Mouse (Mus musculus): ENCODE results near the gene Ascl5. TPM values are rescaled to one million over a fixed set of nuclear protein-coding genes. Genes with fewer than 3 reads are reported as not detected.

Ascl5 gene
- polyA plus RNA-seq, 1 experiment from 2014 or later: not detected

DNA sequence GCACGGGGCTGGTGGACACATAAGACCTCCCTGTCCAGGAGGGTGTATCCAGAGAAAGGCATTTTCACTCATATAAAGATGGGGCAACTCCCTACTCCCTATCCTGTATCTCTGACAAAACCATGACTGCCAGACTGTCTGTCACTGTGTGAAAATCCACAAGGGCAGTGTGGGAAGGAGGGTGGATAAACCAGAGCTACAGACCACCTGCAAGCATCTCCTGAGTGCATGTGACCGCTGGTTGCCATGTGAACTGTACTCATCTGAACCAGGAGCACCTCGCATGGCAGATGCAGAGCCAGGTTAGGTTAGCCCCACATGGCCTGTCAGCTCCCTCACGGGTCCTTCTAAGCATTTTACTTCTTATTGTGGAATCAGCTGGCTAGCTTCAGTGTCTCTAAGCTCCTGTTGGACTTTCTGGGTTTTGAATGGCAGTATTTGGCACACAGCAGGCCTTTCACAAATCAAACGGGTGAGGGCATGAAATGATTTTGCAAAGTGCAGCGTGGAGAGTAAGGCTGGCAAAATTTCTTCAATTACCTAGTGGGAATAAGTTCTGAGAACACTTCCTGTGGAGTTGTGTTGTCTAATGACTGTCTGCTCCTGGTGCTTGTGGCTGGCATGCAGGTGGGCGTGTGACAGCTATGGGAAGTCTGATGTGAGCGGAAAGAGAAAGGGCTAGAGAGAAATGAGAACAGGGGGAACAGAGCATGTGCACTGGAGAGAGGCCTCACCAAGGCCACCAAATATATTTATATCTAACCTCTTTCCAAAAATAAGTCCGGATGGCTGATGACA, 39.0 kb downstream of the Ascl5 start:
- H3K27ac ChIP-seq (ENCODE audit: low read depth, low read length): no peak overlapping the region
- peaks cover 19% of the 10 kb centered on the region for H3K27me3 ChIP-seq (ENCODE audit: control insufficient read depth, insufficient read depth, low read length)
- WGBS (ENCODE audit: insufficient replicate concordance): 78% methylated on average over 9 of the region's 9 CpGs
- H3K4me3 ChIP-seq (ENCODE audit: low read depth, low read length): no peak overlapping the region
- H3K36me3 ChIP-seq (ENCODE audit: control insufficient read depth, insufficient read depth, low read length): no peaks in the 10 kb centered on the region
- no peaks in the 10 kb centered on the region for H3K9me3 ChIP-seq (replicated peaks; ENCODE audit: control insufficient read depth, low read length)
- H3K4me2 ChIP-seq: no peak overlapping the region
- ATAC-seq (replicated peaks; ENCODE audit: insufficient number of reproducible peaks, low FRiP score, low TSS enrichment): no peak
- no peak overlapping the region for H3K9ac ChIP-seq (ENCODE audit: low read depth, low read length)
- H3K4me1 ChIP-seq (ENCODE audit: control insufficient read depth, insufficient read depth, low read length): no peaks in the 10 kb centered on the region

DNA sequence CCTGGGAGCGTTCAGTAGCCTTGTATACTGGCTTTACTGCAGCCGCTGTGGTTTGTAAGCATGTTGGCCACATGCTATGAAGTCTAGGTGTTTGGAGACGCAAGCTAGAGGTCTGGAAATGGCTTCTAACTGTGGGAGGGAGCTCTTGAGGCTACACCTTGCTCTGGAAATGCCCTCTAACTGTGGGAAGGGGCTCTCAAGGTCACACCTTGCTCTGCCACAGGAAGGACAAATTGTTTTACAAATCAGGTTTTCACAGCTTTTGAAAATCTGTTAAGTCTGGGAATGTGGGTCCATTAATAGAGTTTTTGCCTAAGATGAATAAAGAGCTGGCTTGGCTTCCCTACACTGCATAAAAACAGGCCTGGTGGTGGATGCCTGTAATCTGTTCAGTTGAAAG, 43.1 kb downstream of the Ascl5 start:
- no peak overlapping the region for H3K4me2 ChIP-seq
- no peak for ATAC-seq (replicated peaks; ENCODE audit: insufficient number of reproducible peaks, low FRiP score, low TSS enrichment)
- H3K4me1 ChIP-seq (ENCODE audit: control insufficient read depth, insufficient read depth, low read length): no peaks in the 10 kb centered on the region
- H3K9me3 ChIP-seq (replicated peaks; ENCODE audit: control insufficient read depth, low read length): no peaks in the 10 kb centered on the region
- no peak overlapping the region for H3K27ac ChIP-seq (ENCODE audit: low read depth, low read length)
- no peak overlapping the region for H3K9ac ChIP-seq (ENCODE audit: low read depth, low read length)
- WGBS (ENCODE audit: insufficient replicate concordance): 52% methylated on average over 3 of the region's 3 CpGs
- no peaks in the 10 kb centered on the region for H3K36me3 ChIP-seq (ENCODE audit: control insufficient read depth, insufficient read depth, low read length)
- H3K4me3 ChIP-seq (ENCODE audit: low read depth, low read length): no peak overlapping the region
- peaks cover 12% of the 10 kb centered on the region for H3K27me3 ChIP-seq (ENCODE audit: control insufficient read depth, insufficient read depth, low read length)

DNA sequence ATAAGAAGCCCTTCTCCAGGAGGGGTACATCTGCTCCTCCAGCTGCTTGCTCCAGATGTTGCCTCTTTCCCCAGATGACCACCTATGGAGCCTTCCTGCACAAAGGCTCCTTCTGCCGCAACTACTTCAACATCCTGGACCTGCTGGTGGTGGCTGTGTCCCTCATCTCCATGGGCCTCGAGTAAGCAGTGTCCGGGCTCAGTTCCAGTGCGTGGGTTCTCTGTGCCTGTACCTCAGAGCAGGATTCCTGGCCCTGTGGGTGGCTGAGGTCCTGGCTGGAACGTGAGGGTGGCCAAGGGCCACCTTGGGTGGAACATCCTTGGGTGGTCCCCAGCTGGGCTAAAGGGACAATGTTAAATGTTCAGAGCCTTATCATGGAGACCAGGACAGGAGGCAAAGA, 44.2 kb downstream of the Ascl5 start:
- no peak overlapping the region for H3K4me2 ChIP-seq
- no peaks in the 10 kb centered on the region for H3K36me3 ChIP-seq (ENCODE audit: control insufficient read depth, insufficient read depth, low read length)
- H3K27ac ChIP-seq (ENCODE audit: low read depth, low read length): no peak overlapping the region
- no peaks in the 10 kb centered on the region for H3K4me1 ChIP-seq (ENCODE audit: control insufficient read depth, insufficient read depth, low read length)
- peaks cover 12% of the 10 kb centered on the region for H3K27me3 ChIP-seq (ENCODE audit: control insufficient read depth, insufficient read depth, low read length)
- no peak overlapping the region for H3K9ac ChIP-seq (ENCODE audit: low read depth, low read length)
- H3K9me3 ChIP-seq (replicated peaks; ENCODE audit: control insufficient read depth, low read length): no peaks in the 10 kb centered on the region
- H3K4me3 ChIP-seq (ENCODE audit: low read depth, low read length): no peak overlapping the region
- 54% methylated on average over 5 of the region's 5 CpGs for WGBS (ENCODE audit: insufficient replicate concordance)
- no peak for ATAC-seq (replicated peaks; ENCODE audit: insufficient number of reproducible peaks, low FRiP score, low TSS enrichment)

Other genes with a start within 250 kb of the Ascl5 start
- 2.3 and 3.1 TPM in 2 replicates for gene Lad1, start 232.2 kb upstream of the Ascl5 start, polyA plus RNA-seq (2014; fragmentation: Nextera tagmentation; extraction: Ambion mirVana)
- 3,916 and 3,947 TPM in 2 replicates for gene Tnnt2, start 214.4 kb upstream of the Ascl5 start, polyA plus RNA-seq (2014; fragmentation: Nextera tagmentation; extraction: Ambion mirVana)
- 0.03 TPM in 1 of 2 replicates, not detected in the other for gene Pkp1, start 131.6 kb upstream of the Ascl5 start, polyA plus RNA-seq (2014; fragmentation: Nextera tagmentation; extraction: Ambion mirVana)
- 0.04 TPM in 1 of 2 replicates, not detected in the other for gene Igfn1, start 44.5 kb upstream of the Ascl5 start, polyA plus RNA-seq (2014; fragmentation: Nextera tagmentation; extraction: Ambion mirVana)
- gene Tmem9, start 42.7 kb upstream of the Ascl5 start, polyA plus RNA-seq (2014; fragmentation: Nextera tagmentation; extraction: Ambion mirVana): 65.0 and 106 TPM in 2 replicates
- gene Cacna1s, start 1.9 kb downstream of the Ascl5 start, polyA plus RNA-seq (2014; fragmentation: Nextera tagmentation; extraction: Ambion mirVana): 0.69 and 0.79 TPM in 2 replicates
- gene Kif21b, start 80.6 kb downstream of the Ascl5 start, polyA plus RNA-seq (2014; fragmentation: Nextera tagmentation; extraction: Ambion mirVana): 3.9 TPM in 2 replicates
- not detected in 2 replicates for gene Mroh3, start 162.0 kb downstream of the Ascl5 start, polyA plus RNA-seq (2014; fragmentation: Nextera tagmentation; extraction: Ambion mirVana)
- 2.0 and 2.1 TPM in 2 replicates for gene Inava, start 183.5 kb downstream of the Ascl5 start, polyA plus RNA-seq (2014; fragmentation: Nextera tagmentation; extraction: Ambion mirVana)
- gene Gpr25, start 210.1 kb downstream of the Ascl5 start, polyA plus RNA-seq (2014; fragmentation: Nextera tagmentation; extraction: Ambion mirVana): not detected in 2 replicates

Data from heart, embryonic 11.5 days (tissue).